Mouse (Mus musculus): ENCODE data around the gene Pxn.

- TF ChIP-seq POLR2A (IDR thresholded peaks at IDR 0.05; ENCODE audit: borderline replicate concordance, insufficient read depth, low read length) (no peak), CTCF (IDR thresholded peaks at IDR 0.05; ENCODE audit: borderline replicate concordance, insufficient read depth, low read depth, low read length) (no peak)
Measured at GRCm38 (mm10) chr5:115458918-115459317, 47.6 kb upstream of the Pxn start.

Measured in cerebellum, adult 2 months (tissue).